Mouse (Mus musculus) neural tube, embryonic 14.5 days (tissue): Measurements from ENCODE around the gene Fgfr2. TPM values are rescaled to one million over a fixed set of nuclear protein-coding genes. Genes with fewer than 3 reads are reported as not detected.

Source experiments
- ATAC-seq: fragments of 200-750 bp; cut with Nextera tagmentation; 2 replicates; pipeline ENCODE4 v1.8.0; 2017; ENCODE audit warnings: low read depth, mild to moderate bottlenecking, moderate TSS enrichment, moderate library complexity
- H3K27ac ChIP-seq: fragments of 300-500 bp; sonication (generic); 2 replicates; pipeline ENCODE4 v1.5.1; 2014; ENCODE audit warnings: low read depth, mild to moderate bottlenecking, control low read depth, low read length, moderate library complexity, mixed read lengths
- H3K27me3 ChIP-seq: fragments of 300-500 bp; sonication (generic); 2 replicates; pipeline ENCODE4 v1.6.1; 2014; ENCODE audit warnings: low read length; ENCODE audit not compliant: control insufficient read depth, insufficient read depth
- H3K36me3 ChIP-seq: fragments of 300-500 bp; sonication (generic); 2 replicates; pipeline ENCODE4 v1.6.1; 2014; ENCODE audit warnings: low read length, mixed read lengths; ENCODE audit not compliant: control insufficient read depth, insufficient read depth
- H3K4me1 ChIP-seq: fragments of 300-500 bp; sonication (generic); 2 replicates; pipeline ENCODE4 v1.6.1; 2014; ENCODE audit warnings: low read length; ENCODE audit not compliant: control insufficient read depth, insufficient read depth
- H3K4me2 ChIP-seq: fragments of 300-500 bp; sonication (generic); 2 replicates; pipeline ENCODE4 v1.6.1; 2014; ENCODE audit warnings: mild to moderate bottlenecking, low read depth, low read length, control low read depth
- H3K4me3 ChIP-seq: fragments of 300-500 bp; sonication (generic); 2 replicates; pipeline ENCODE4 v1.5.1; 2014; ENCODE audit warnings: low read depth, low read length, control low read depth, mixed read lengths
- H3K9ac ChIP-seq: fragments of 300-500 bp; sonication (generic); replicated peaks from 2 replicates; pipeline ENCODE4 v1.6.1; 2014; ENCODE audit warnings: low read depth, mild to moderate bottlenecking, control low read depth, low read length, mixed read lengths
- H3K9me3 ChIP-seq: fragments of 300-500 bp; sonication (generic); 2 replicates; pipeline ENCODE4 v1.6.1; 2016; ENCODE audit warnings: low read length; ENCODE audit not compliant: control insufficient read depth
- WGBS: fragments of 180-500 bp; shearing (Covaris S2); extraction: QIAGEN DNeasy Blood & Tissue Kit; methylation state at CpG from one replicate; pipeline ENCODE4 v1.1.7; 2014; 5-methylcytosine and 5-hydroxymethylcytosine counted together
- polyA plus RNA-seq: library from polyadenylated mRNA; unstranded; fragments of >200 nt; fragmentation: Nextera tagmentation; extraction: Ambion mirVana; gene quantifications from 2 replicates; pipeline ENCODE4 v1.2.1, GENCODE M21; 2014

Gene Fgfr2
- polyA plus RNA-seq, 1 experiment from 2014 or later: 28.1 TPM

- Histone ChIP-seq H3K4me2 (no peak overlapping the region), H3K9ac (no peak overlapping the region), H3K36me3 (no peaks in the 10 kb centered on the region), H3K4me3 (no peak overlapping the region), H3K9me3 (no peaks in the 10 kb centered on the region), H3K27ac (0 out of 2 replicates have a peak overlapping the region, but pooled peaks have one; percentile 34), H3K27me3 (no peaks in the 10 kb centered on the region), H3K4me1 (peaks cover 11% of the 10 kb centered on the region; the same call in 1 of the 2 replicates)
- peak; percentile 24; the same call in 1 of the 2 replicates for ATAC-seq
- WGBS: 59% methylated on average over 4 of the region's 4 CpGs
Measured at GRCm38 (mm10) chr7:132753518-132754388, 369.4 kb downstream of the Fgfr2 start.

DNA sequence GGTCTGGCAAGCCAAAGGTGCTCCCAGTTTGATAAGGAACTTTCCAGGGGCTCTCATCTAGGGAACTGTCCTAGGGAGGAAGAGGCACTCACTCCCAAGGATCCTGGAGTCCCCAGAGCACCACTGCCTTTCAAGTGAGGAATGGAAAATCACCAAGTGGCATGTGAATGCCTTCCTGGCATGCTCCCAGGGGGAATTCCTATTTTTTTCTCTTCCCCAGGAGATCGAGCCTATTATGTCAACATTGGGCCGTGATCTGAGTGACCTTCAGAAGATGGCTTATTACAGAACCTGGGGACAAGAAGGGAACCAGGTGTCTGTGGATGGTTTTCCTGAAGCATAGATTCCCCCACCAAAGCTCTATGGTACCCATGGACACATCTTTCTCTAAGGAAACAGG is 371.4 kb downstream of the Fgfr2 start:
- Histone ChIP-seq H3K4me3 (no peak overlapping the region), H3K4me2 (no peak overlapping the region), H3K9ac (no peak overlapping the region), H3K4me1 (peaks cover 11% of the 10 kb centered on the region; the same call in 1 of the 2 replicates), H3K9me3 (no peaks in the 10 kb centered on the region), H3K27me3 (no peaks in the 10 kb centered on the region), H3K27ac (no peak overlapping the region), H3K36me3 (no peaks in the 10 kb centered on the region)
- ATAC-seq: no peak
- WGBS: 80% methylated on average over 2 of the region's 2 CpGs

GRCm38 (mm10) chr7:132749504-132749903 is 373.6 kb downstream of the Fgfr2 start:
- peaks cover 11% of the 10 kb centered on the region; the same call in 1 of the 2 replicates for H3K4me1 ChIP-seq
- no peak overlapping the region for H3K27ac ChIP-seq
- H3K36me3 ChIP-seq: no peaks in the 10 kb centered on the region; the same call in 1 of the 2 replicates
- ATAC-seq: no peak
- no peaks in the 10 kb centered on the region for H3K27me3 ChIP-seq
- no peak overlapping the region for H3K4me3 ChIP-seq
- WGBS: 93% methylated on average over 11 of the region's 11 CpGs
- no peaks in the 10 kb centered on the region for H3K9me3 ChIP-seq
- no peak overlapping the region for H3K4me2 ChIP-seq
- no peak overlapping the region for H3K9ac ChIP-seq

GRCm38 (mm10) chr7:132748076-132748769 is 374.9 kb downstream of the Fgfr2 start:
- no peak overlapping the region for H3K27ac ChIP-seq
- WGBS: 90% methylated on average over 3 of the region's 3 CpGs
- H3K4me3 ChIP-seq: no peak overlapping the region
- H3K27me3 ChIP-seq: no peaks in the 10 kb centered on the region
- ATAC-seq: no peak
- H3K36me3 ChIP-seq: no peaks in the 10 kb centered on the region; the same call in 1 of the 2 replicates
- H3K9me3 ChIP-seq: no peaks in the 10 kb centered on the region
- H3K9ac ChIP-seq: no peak overlapping the region
- no peaks in the 10 kb centered on the region for H3K4me1 ChIP-seq
- H3K4me2 ChIP-seq: no peak overlapping the region

DNA sequence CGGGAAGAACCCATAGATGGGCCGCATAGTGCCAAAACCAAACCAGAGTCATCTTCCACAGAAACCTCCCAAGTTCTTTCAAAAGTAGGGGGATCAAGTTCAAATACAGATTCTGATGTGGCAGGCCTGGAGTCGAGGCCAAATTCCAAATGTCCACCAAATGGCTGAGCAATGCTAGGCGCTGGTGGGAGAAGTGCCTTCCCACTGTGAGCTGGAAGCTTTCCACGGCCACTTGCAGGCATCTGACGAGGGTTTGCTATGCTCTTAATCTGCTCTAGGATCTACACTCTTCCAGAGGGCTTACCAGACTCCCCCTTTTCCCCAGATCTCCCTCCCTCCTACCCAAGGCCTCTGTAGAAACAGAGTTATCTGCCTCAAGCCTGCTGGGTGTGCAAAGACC is 376.1 kb downstream of the Fgfr2 start:
- H3K4me3 ChIP-seq: no peak overlapping the region
- no peak overlapping the region for H3K9ac ChIP-seq
- H3K27ac ChIP-seq: no peak overlapping the region
- ATAC-seq: no peak
- no peak overlapping the region for H3K4me2 ChIP-seq
- no peaks in the 10 kb centered on the region for H3K27me3 ChIP-seq
- no peaks in the 10 kb centered on the region for H3K9me3 ChIP-seq
- H3K4me1 ChIP-seq: no peaks in the 10 kb centered on the region
- H3K36me3 ChIP-seq: no peaks in the 10 kb centered on the region; the same call in 1 of the 2 replicates
- WGBS: 86% methylated on average over 6 of the region's 6 CpGs

DNA sequence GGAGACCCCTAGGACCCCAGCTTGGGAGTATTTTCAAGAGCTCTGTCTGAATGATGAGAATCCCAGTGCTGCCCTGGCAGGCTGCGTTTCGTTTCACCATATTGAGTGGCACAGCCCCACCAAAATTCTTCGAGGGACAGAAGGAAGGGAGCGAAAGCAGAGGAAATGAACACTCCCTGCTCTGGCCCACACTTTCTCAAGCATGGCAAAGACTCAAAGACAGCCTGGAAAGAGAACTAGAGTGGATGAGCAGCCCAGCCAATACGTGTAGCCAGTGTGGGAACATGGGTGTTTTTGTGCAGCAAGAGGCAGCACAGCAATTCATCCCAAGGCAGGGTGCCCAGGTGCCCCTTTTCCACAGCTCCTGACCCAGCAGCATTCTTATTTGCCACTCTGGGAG is 380.2 kb downstream of the Fgfr2 start:
- H3K27me3 ChIP-seq: no peaks in the 10 kb centered on the region
- 90% methylated on average over 5 of the region's 5 CpGs for WGBS
- no peak overlapping the region for H3K4me3 ChIP-seq
- H3K4me2 ChIP-seq: no peak overlapping the region
- no peak overlapping the region for H3K9ac ChIP-seq
- H3K4me1 ChIP-seq: no peaks in the 10 kb centered on the region
- no peaks in the 10 kb centered on the region; the same call in 1 of the 2 replicates for H3K36me3 ChIP-seq
- no peaks in the 10 kb centered on the region for H3K9me3 ChIP-seq
- no peak overlapping the region for H3K27ac ChIP-seq
- no peak for ATAC-seq

- H3K4me1 ChIP-seq: no peaks in the 10 kb centered on the region
- H3K9me3 ChIP-seq: no peaks in the 10 kb centered on the region
- H3K36me3 ChIP-seq: no peaks in the 10 kb centered on the region
- no peak overlapping the region for H3K27ac ChIP-seq
- no peak overlapping the region for H3K9ac ChIP-seq
- H3K27me3 ChIP-seq: no peaks in the 10 kb centered on the region
- H3K4me2 ChIP-seq: no peak overlapping the region
- no peak for ATAC-seq
- H3K4me3 ChIP-seq: no peak overlapping the region
- WGBS: 90% methylated on average over 6 of the region's 6 CpGs
Measured at GRCm38 (mm10) chr7:132739829-132740228, 383.3 kb downstream of the Fgfr2 start.

DNA sequence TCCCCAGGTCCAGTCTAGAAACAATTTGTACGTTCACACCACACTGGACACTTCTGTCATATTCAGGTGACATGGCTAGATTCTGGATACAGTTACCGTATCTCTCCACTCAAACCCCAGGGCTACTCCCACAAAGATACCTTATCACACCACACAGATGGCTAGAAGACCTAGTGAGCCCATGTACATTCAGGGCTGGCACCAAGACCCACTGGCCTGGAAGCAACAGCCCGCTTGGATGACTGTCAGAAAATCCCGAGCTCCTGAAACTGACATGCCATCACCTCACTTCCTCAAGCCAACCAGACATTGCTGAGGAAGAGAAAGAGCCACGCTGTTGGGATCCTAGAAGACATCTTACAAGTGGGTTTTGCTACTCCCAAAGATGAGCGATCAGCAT is 384.3 kb downstream of the Fgfr2 start:
- Histone ChIP-seq H3K4me3 (no peak overlapping the region), H3K9ac (no peak overlapping the region), H3K27me3 (no peaks in the 10 kb centered on the region), H3K27ac (no peak overlapping the region), H3K4me1 (peaks cover 3% of the 10 kb centered on the region; the same call in 1 of the 2 replicates), H3K4me2 (no peak overlapping the region), H3K36me3 (no peaks in the 10 kb centered on the region), H3K9me3 (no peaks in the 10 kb centered on the region)
- WGBS: over 99% methylated on average over 6 of the region's 6 CpGs
- ATAC-seq: no peak
